Mouse (Mus musculus) CH12.LX (cell line): ENCODE measurements around the gene Sphkap. TPM values are rescaled to one million over a fixed set of nuclear protein-coding genes. Genes with fewer than 3 reads are reported as not detected.

ENCODE experiments used
- DNase-seq: peaks from one replicate; pipeline ENCODE4 v3.0.0-alpha.2; 2013; ENCODE audit errors: extremely low read depth
- H3K27ac ChIP-seq: 2 replicates; pipeline ENCODE4 v1.5.1; 2012; ENCODE audit warnings: low read depth, mild to moderate bottlenecking, control low read depth, moderate library complexity; ENCODE audit not compliant: insufficient read depth
- H3K27me3 ChIP-seq: replicated peaks from 2 replicates; pipeline ENCODE3; 2012; ENCODE audit warnings: inconsistent platforms
- H3K36me3 ChIP-seq, 2 experiments: replicated peaks in 1 of 2; 2 replicates each; pipeline versions ENCODE3 to v1.6.1; 2012; ENCODE audit warnings: inconsistent platforms in 1 of 2, low read length in 1 of 2, mild to moderate bottlenecking in 1 of 2, mixed read lengths in 1 of 2, moderate library complexity in 1 of 2; ENCODE audit not compliant: control insufficient read depth in 1 of 2, insufficient read depth in 1 of 2
- H3K4me1 ChIP-seq, 2 experiments: 2 replicates each; pipeline ENCODE4 v1.6.1; 2012; ENCODE audit warnings: inconsistent platforms in 1 of 2, moderate library complexity in 1 of 2; ENCODE audit not compliant: insufficient read depth in 2 of 2, control insufficient read depth in 1 of 2
- H3K4me2 ChIP-seq: 2 replicates; pipeline ENCODE4 v1.6.1; 2012; ENCODE audit warnings: low read depth, mild to moderate bottlenecking, control low read depth; ENCODE audit not compliant: poor library complexity, insufficient read depth, severe bottlenecking
- H3K4me3 ChIP-seq, 3 experiments: fragments of 150-350 bp in 1 of 3; sonication (generic) in 1 of 3; replicated peaks in 1 of 3; 2 replicates each; pipeline versions ENCODE3 to v1.5.1; 2011 to 2012; ENCODE audit warnings: low read depth in 2 of 3, low read length in 2 of 3, mild to moderate bottlenecking in 2 of 3, moderate library complexity in 2 of 3, control low read depth in 1 of 3, improper control_type of control experiment in 1 of 3, inconsistent platforms in 1 of 3, mixed read lengths in 1 of 3; ENCODE audit not compliant: poor library complexity in 1 of 3
- H3K79me2 ChIP-seq: replicated peaks from 2 replicates; pipeline ENCODE4 v1.6.1; 2012; ENCODE audit warnings: mild to moderate bottlenecking, moderate library complexity; ENCODE audit not compliant: control insufficient read depth, poor library complexity, insufficient read depth, severe bottlenecking; ENCODE audit errors: extremely low read depth
- H3K9ac ChIP-seq: 2 replicates; pipeline ENCODE4 v1.6.1; 2012; ENCODE audit warnings: low read depth, mild to moderate bottlenecking, control low read depth, moderate library complexity; ENCODE audit not compliant: insufficient read depth
- H3K9me3 ChIP-seq: replicated peaks from 2 replicates; pipeline ENCODE3; 2012; ENCODE audit warnings: low read length, inconsistent platforms, mixed read lengths
- CHD2 ChIP-seq: IDR thresholded peaks from 2 replicates; pipeline ENCODE4 v1.6.1; 2011; ENCODE audit warnings: low read length, improper control_type of control experiment
- CTCF ChIP-seq, 2 experiments: IDR thresholded peaks in 1 of 2; conservative IDR thresholded peaks in 1 of 2; 2 replicates each; pipeline ENCODE4 v1.5.1; 2011 to 2012; ENCODE audit warnings: low read depth in 2 of 2, low read length in 2 of 2, improper control_type of control experiment in 1 of 2, inconsistent platforms in 1 of 2, mild to moderate bottlenecking in 1 of 2, moderate library complexity in 1 of 2
- E2F4 ChIP-seq: IDR thresholded peaks from 2 replicates; pipeline ENCODE4 v1.6.1; 2011; ENCODE audit warnings: low read depth, low read length, improper control_type of control experiment; ENCODE audit not compliant: insufficient replicate concordance
- ELF1 ChIP-seq: IDR thresholded peaks from 2 replicates; pipeline ENCODE4 v1.6.1; 2014; ENCODE audit warnings: low read depth, mild to moderate bottlenecking, inconsistent platforms, low read length, improper control_type of control experiment
- EP300 ChIP-seq: IDR thresholded peaks from 2 replicates; pipeline ENCODE4 v1.6.1; 2011; ENCODE audit warnings: low read length, improper control_type of control experiment
- ETS1 ChIP-seq: conservative IDR thresholded peaks from 2 replicates; pipeline ENCODE4 v1.6.1; 2012; ENCODE audit warnings: low read depth, mild to moderate bottlenecking, inconsistent platforms, low read length, improper control_type of control experiment, moderate library complexity
- IRF4 ChIP-seq: IDR thresholded peaks from 2 replicates; pipeline ENCODE4 v1.6.1; 2014; ENCODE audit warnings: low read depth, mild to moderate bottlenecking, inconsistent platforms, low read length, improper control_type of control experiment
- JUN ChIP-seq: IDR thresholded peaks from 2 replicates; pipeline ENCODE4 v1.6.1; 2011; ENCODE audit warnings: low read depth, mild to moderate bottlenecking, low read length, improper control_type of control experiment, moderate library complexity; ENCODE audit not compliant: insufficient read depth
- MAFK ChIP-seq: IDR thresholded peaks from 2 replicates; pipeline ENCODE4 v1.6.1; 2011; ENCODE audit warnings: low read length, improper control_type of control experiment; ENCODE audit not compliant: insufficient replicate concordance
- MAX ChIP-seq: IDR thresholded peaks from 2 replicates; pipeline ENCODE4 v1.6.1; 2011; ENCODE audit warnings: low read length, improper control_type of control experiment
- MEF2A ChIP-seq: IDR thresholded peaks from 2 replicates; pipeline ENCODE4 v1.6.1; 2014; ENCODE audit warnings: low read depth, mild to moderate bottlenecking, inconsistent platforms, low read length, improper control_type of control experiment, borderline replicate concordance
- MYC ChIP-seq: IDR thresholded peaks from 2 replicates; pipeline ENCODE4 v1.6.1; 2011; ENCODE audit warnings: low read depth, mild to moderate bottlenecking, improper control_type of control experiment, low read length
- PAX5 ChIP-seq: IDR thresholded peaks from 2 replicates; pipeline ENCODE4 v1.6.1; 2012; ENCODE audit warnings: low read length, inconsistent platforms, mixed read lengths
- POLR2A ChIP-seq: IDR thresholded peaks from 2 replicates; pipeline ENCODE4 v1.6.1; 2011; ENCODE audit warnings: low read depth, mild to moderate bottlenecking, improper control_type of control experiment, low read length
- POLR2AphosphoS2 ChIP-seq: IDR thresholded peaks from 2 replicates; pipeline ENCODE4 v1.6.1; 2011; ENCODE audit warnings: low read depth, low read length, improper control_type of control experiment
- RAD21 ChIP-seq: IDR thresholded peaks from 2 replicates; pipeline ENCODE4 v1.6.1; 2011; ENCODE audit warnings: low read depth, mild to moderate bottlenecking, low read length, improper control_type of control experiment, moderate library complexity
- UBTF ChIP-seq: IDR thresholded peaks from 2 replicates; pipeline ENCODE4 v1.6.1; 2012; ENCODE audit warnings: low read depth, mild to moderate bottlenecking, inconsistent platforms, low read length, improper control_type of control experiment, moderate library complexity
- USF2 ChIP-seq: conservative IDR thresholded peaks from 2 replicates; pipeline ENCODE4 v1.6.1; 2011; ENCODE audit warnings: low read depth, low read length, improper control_type of control experiment
- ZMIZ1 ChIP-seq: IDR thresholded peaks from 2 replicates; pipeline ENCODE4 v1.6.1; 2012; ENCODE audit warnings: low read depth, mild to moderate bottlenecking, inconsistent platforms, low read length, improper control_type of control experiment
- dilution Hi-C: fragments of 300-500 bp; cut with MboI; formaldehyde crosslinking; loops from 2 replicates; pipeline ENCODE4 v1.14.3; 2020; ENCODE audit warnings: low sequenced_read_pairs; ENCODE audit not compliant: extremely low pct_unique_long_range_greater_than_20kb, extremely low pct_ligation_motif_present
- in situ Hi-C: fragments of 300-500 bp; cut with MboI; formaldehyde crosslinking; loops from 3 replicates; pipeline ENCODE4 v1.14.3; 2019; ENCODE audit warnings: low sequenced_read_pairs, low pct_ligation_motif_present, low pct_unique_long_range_greater_than_20kb, mixed read lengths
- polyA plus RNA-seq: library from polyadenylated mRNA; unstranded; fragments of >175 nt; gene quantifications from 2 replicates; pipeline ENCODE4 v1.2.1, GENCODE M21; 2012; ENCODE audit warnings: low read depth; ENCODE audit not compliant: insufficient read length
- total RNA-seq, 2 experiments: library from RNA; depleted of rRNA; stranded (reverse); fragments of 300-350 nt in 1 of 2; fragments of >200 nt in 1 of 2; gene quantifications; 2 replicates each; pipeline ENCODE4 v1.2.3; 2012 to 2014

Sphkap gene
- total and polyA plus RNA-seq, 3 experiments = not detected

GRCm38 (mm10) chr1:83342726-83343250 is 65.2 kb downstream of the Sphkap start:
- Histone ChIP-seq H3K36me3 (no peaks in the 10 kb centered on the region), H3K27ac (no peak overlapping the region), H3K4me3 (no peak overlapping the region), H3K4me1 (no peaks in the 10 kb centered on the region), H3K27me3 (no peaks in the 10 kb centered on the region), H3K9me3 (no peaks in the 10 kb centered on the region), H3K4me2 (no peak overlapping the region), H3K79me2 (no peaks in the 10 kb centered on the region), H3K9ac (no peak overlapping the region)
- TF ChIP-seq CTCF (conservative IDR thresholded peaks at IDR 0.05 in 1 of 2, IDR thresholded peaks at IDR 0.05 in 1 of 2; ENCODE audit: low read depth in 2 of 2, low read length in 2 of 2) = no peak
- no peak for TF ChIP-seq POLR2A
- TF ChIP-seq IRF4 = no peak
- no peak for TF ChIP-seq ELF1
- TF ChIP-seq POLR2AphosphoS2 = no peak
- no peak for TF ChIP-seq E2F4
- TF ChIP-seq JUN = no peak
- dilution Hi-C loops (no loop called here), in situ Hi-C loops (no loop called here)
- DNase-seq = no peak

- dilution Hi-C loops (no loop called here), in situ Hi-C loops (no loop called here)
- H3K79me2 ChIP-seq = no peaks in the 10 kb centered on the region
- no peak for DNase-seq
- no peaks in the 10 kb centered on the region for H3K36me3 ChIP-seq
- no peaks in the 10 kb centered on the region for H3K9me3 ChIP-seq
- no peak overlapping the region for H3K27ac ChIP-seq
- TF ChIP-seq PAX5 = no peak
- no peak for TF ChIP-seq RAD21
- TF ChIP-seq MAFK = no peak
- TF ChIP-seq JUN = no peak
- TF ChIP-seq USF2 = no peak
- no peak for TF ChIP-seq UBTF
- TF ChIP-seq MAX = no peak
- TF ChIP-seq ETS1 = no peak
- TF ChIP-seq MEF2A = no peak
- no peak for TF ChIP-seq CHD2
- no peak for TF ChIP-seq EP300
- no peak for TF ChIP-seq ZMIZ1
- TF ChIP-seq POLR2AphosphoS2 = no peak
- no peak for TF ChIP-seq POLR2A
- TF ChIP-seq MYC = no peak
- H3K9ac ChIP-seq = no peak overlapping the region
- no peaks in the 10 kb centered on the region for H3K4me1 ChIP-seq
- no peaks in the 10 kb centered on the region for H3K27me3 ChIP-seq
- H3K4me2 ChIP-seq = no peak overlapping the region
- no peak overlapping the region for H3K4me3 ChIP-seq
Observed at GRCm38 (mm10) chr1:83339358-83339757, 68.6 kb downstream of the Sphkap start.
